Mouse (Mus musculus) lung, embryonic 14.5 days (tissue): ENCODE results near the gene Frs3. TPM values are rescaled to one million over a fixed set of nuclear protein-coding genes. Genes with fewer than 3 reads are reported as not detected.

Experiments
- ATAC-seq: fragments of 200-750 bp; cut with Nextera tagmentation; 2 replicates; pipeline ENCODE4 v1.8.0; 2017; ENCODE audit warnings: mild to moderate bottlenecking, moderate TSS enrichment, moderate library complexity; ENCODE audit not compliant: insufficient read depth
- DNase-seq: peaks from one replicate; pipeline ENCODE4 v3.0.0-alpha.2; 2015
- H3K27ac ChIP-seq: fragments of 300-500 bp; sonication (generic); 2 replicates; pipeline ENCODE4 v1.5.1; 2014; ENCODE audit warnings: low read depth, mild to moderate bottlenecking, moderate library complexity
- H3K27me3 ChIP-seq: fragments of 300-500 bp; sonication (generic); 2 replicates; pipeline ENCODE4 v1.6.1; 2014; ENCODE audit warnings: low read length, control low read depth; ENCODE audit not compliant: insufficient read depth
- H3K36me3 ChIP-seq: fragments of 300-500 bp; sonication (generic); 2 replicates; pipeline ENCODE4 v1.6.1; 2014; ENCODE audit warnings: control low read depth; ENCODE audit not compliant: insufficient read depth
- H3K4me1 ChIP-seq: fragments of 300-500 bp; sonication (generic); 2 replicates; pipeline ENCODE4 v1.6.1; 2014; ENCODE audit warnings: antibody characterized with exemption, control low read depth; ENCODE audit not compliant: insufficient read depth
- H3K4me2 ChIP-seq: fragments of 300-500 bp; sonication (generic); 2 replicates; pipeline ENCODE4 v1.6.1; 2014; ENCODE audit warnings: mild to moderate bottlenecking
- H3K4me3 ChIP-seq: fragments of 300-500 bp; sonication (generic); 2 replicates; pipeline ENCODE4 v1.5.1; 2014; ENCODE audit warnings: low read depth, low read length
- H3K9ac ChIP-seq: fragments of 300-500 bp; sonication (generic); 2 replicates; pipeline ENCODE4 v1.6.1; 2014
- H3K9me3 ChIP-seq: fragments of 300-500 bp; sonication (generic); 2 replicates; pipeline ENCODE4 v1.6.1; 2016; ENCODE audit warnings: low read depth, low read length, control low read depth
- CTCF ChIP-seq: IDR thresholded peaks from 2 replicates; pipeline ENCODE4 v1.5.1; 2016; ENCODE audit warnings: antibody characterized with exemption, low read depth
- WGBS: fragments of 180-500 bp; shearing (Covaris S2); extraction: QIAGEN DNeasy Blood & Tissue Kit; methylation state at CpG from one replicate; pipeline ENCODE4 v1.1.7; 2014; 5-methylcytosine and 5-hydroxymethylcytosine counted together
- polyA plus RNA-seq: library from polyadenylated mRNA; unstranded; fragments of >200 nt; fragmentation: Nextera tagmentation; extraction: Ambion mirVana; gene quantifications from 2 replicates; pipeline ENCODE4 v1.2.1, GENCODE M21; 2014

Gene Frs3
- polyA plus RNA-seq, 1 experiment from 2014 or later = 5.1 TPM

DNA sequence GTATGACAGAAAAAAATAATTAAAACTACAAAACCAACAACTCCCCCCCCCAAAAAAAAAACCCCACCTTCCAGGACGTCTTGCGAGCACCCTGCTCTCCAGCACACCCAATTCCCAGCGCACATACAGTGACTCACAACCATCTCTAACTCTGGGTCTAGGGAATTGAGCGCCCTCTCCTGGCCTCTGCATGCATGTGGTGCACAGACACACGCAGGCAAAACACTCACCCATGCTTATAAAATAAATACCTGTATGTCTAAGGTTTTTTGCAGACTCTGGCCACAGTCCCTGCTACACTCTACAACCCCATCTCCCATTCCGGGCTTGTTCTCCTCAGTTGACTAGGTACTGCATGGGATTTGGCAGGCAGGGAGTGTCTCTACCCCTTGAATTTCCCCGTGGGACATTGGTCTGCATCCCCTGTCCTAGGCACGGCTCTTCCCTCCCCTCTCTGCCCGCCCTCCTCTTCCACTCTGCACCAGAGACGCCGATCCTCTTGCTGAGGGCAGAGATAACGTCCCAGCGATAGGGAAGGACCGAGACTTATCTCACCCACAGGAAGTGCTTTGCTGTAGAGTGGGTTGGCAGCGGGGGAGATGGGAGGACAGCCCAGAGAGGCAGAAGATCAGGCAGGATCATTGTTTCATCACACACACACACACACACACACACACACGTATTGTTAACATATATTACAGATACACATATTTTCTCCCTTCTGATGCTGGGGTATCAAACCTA lies 54.3 kb downstream of the Frs3 start:
- Histone ChIP-seq H3K36me3 (no peaks in the 10 kb centered on the region), H3K4me3 (no peak overlapping the region), H3K9ac (no peak overlapping the region), H3K4me1 (peaks cover 4% of the 10 kb centered on the region; the same call in 1 of the 2 replicates), H3K27me3 (peaks cover 13% of the 10 kb centered on the region; the same call in 1 of the 2 replicates), H3K9me3 (peaks cover 6% of the 10 kb centered on the region; the same call in 1 of the 2 replicates), H3K27ac (no peak overlapping the region), H3K4me2 (no peak overlapping the region)
- DNase-seq (peak; percentile 33), ATAC-seq (no peak)
- peak; percentile 49 for TF ChIP-seq CTCF
- WGBS = 26% methylated on average over 16 of the region's 16 CpGs

DNA sequence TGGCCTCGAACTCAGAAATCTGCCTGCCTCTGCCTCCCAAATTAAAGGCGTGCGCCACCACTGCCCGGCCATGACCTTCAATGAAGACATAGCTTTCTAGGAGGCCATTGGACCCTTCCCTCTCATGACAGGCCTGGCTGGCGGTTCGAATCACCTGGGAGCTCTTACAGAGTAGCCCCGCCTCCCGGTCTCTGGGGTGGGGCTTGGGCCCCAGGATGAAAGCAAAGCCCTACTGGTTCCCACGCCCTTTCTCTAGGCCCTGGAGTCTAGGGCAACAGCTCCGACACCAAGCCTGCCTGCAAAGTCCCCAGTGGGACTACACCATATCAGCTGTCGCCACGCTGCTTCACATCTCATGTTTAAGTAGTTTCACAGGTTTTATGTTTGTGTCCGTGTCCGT lies 55.3 kb downstream of the Frs3 start:
- WGBS = 91% methylated on average over 14 of the region's 14 CpGs
- Histone ChIP-seq H3K27ac (no peak overlapping the region), H3K27me3 (0 out of 2 replicates have a peak, but pooled peaks cover 6% of the 10 kb centered on the region), H3K4me1 (no peaks in the 10 kb centered on the region), H3K9me3 (peaks cover 6% of the 10 kb centered on the region; the same call in 1 of the 2 replicates), H3K9ac (no peak overlapping the region), H3K4me2 (no peak overlapping the region), H3K36me3 (no peaks in the 10 kb centered on the region), H3K4me3 (no peak overlapping the region)
- no peak for TF ChIP-seq CTCF
- ATAC-seq (no peak), DNase-seq (no peak)

DNA sequence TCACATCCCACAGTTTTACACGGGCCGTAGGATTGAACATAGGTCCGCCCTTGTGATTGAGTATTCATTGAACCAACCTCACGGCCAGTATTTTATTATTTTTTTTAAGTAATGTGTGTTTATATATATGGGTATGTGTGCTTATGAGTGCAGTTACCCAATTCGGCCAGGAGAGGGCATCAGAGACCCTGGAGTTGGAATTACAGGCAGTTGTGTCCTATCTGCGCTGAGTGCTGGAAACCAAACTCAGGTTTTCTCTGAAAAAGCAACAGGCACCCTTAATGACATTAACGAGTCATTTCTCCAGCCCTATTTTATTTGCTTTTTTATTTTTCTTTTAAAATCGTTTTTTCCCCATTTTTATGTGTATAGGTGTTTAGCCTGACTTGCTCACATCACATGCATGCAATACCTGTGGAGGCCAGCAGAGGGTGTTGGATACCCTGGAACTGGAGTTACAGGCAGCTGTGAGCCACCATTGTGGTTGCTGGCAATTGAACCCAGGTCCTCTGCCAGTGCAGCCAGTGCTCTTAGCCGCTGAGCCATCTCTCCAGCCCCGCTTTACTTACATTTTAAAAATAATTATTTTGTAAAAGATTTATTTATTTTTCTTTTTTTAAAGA lies 56.0 kb downstream of the Frs3 start:
- WGBS = 89% methylated on average over 10 of the region's 10 CpGs
- Histone ChIP-seq H3K4me1 (no peaks in the 10 kb centered on the region), H3K36me3 (no peaks in the 10 kb centered on the region), H3K4me3 (no peak overlapping the region), H3K27me3 (no peaks in the 10 kb centered on the region), H3K27ac (no peak overlapping the region), H3K9ac (no peak overlapping the region), H3K4me2 (no peak overlapping the region), H3K9me3 (peaks cover 6% of the 10 kb centered on the region; the same call in 1 of the 2 replicates)
- peak; percentile 41 for TF ChIP-seq CTCF
- ATAC-seq = no peak
- peak; percentile 31 for DNase-seq

DNA sequence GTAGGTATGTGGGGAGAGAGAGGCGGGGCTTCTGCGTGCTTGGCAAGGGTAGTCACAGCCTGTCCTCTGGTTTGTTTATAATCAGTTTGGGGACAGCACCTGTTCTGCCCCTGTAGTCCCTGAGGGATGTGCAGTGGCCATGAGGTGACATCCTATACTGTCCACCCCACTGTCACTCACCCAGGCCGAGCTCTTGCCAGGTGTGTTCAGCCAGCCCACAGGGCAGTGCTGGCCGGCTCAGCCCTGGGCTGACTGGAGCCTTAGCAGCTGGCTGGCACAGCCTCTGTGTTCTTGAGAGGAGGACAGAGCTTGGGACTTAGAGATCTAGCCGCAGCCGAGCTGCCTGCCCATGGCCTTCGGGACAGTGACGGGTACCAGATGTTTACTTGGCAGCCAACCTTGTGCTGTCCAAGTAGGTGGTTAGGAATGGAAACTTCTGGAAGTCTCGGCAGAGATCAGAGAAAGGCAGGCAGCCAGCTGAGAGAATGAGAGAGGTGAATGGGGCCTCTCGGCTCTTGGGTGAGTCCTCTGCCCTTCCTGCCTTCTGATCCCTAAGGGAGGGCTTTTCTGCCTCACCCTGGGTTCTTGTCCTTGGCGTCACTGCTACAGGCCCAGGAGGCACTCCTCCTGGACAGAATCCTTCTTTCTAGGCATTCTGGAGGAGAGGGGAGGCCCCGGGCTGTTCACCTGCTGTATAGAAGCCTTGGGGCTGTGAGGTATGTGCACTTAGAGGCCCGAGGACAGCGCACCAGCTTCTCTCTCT lies 60.1 kb downstream of the Frs3 start:
- Histone ChIP-seq H3K27me3 (no peaks in the 10 kb centered on the region), H3K27ac (no peak overlapping the region), H3K4me3 (no peak overlapping the region), H3K9ac (no peak overlapping the region), H3K4me1 (no peaks in the 10 kb centered on the region), H3K4me2 (no peak overlapping the region), H3K9me3 (peaks cover 6% of the 10 kb centered on the region; the same call in 1 of the 2 replicates), H3K36me3 (no peaks in the 10 kb centered on the region)
- ATAC-seq = peak; percentile 88
- peak; percentile 88 for DNase-seq
- 35% methylated on average over 14 of the region's 14 CpGs for WGBS
- TF ChIP-seq CTCF = no peak

DNA sequence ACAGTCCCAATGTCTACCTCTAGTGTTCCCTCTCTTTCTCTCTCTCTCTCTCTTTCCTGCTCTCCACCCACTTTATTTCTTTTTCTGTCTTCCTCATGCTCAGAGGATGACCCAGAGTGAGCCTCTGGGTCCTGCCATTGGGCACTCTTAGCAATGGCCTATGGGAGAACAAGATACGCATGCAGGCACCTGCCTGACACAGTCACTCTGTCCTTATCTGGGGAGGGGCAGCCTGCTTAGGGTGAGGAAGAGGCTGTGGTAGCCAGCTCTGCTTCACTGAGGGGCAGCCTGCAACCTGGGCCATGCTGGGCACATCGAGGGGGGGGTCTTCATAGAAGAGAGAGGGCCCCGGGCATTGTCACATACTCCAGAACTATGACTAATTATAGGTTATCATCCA lies 60.8 kb downstream of the Frs3 start:
- 75% methylated on average over 3 of the region's 3 CpGs for WGBS
- Histone ChIP-seq H3K4me1 (no peaks in the 10 kb centered on the region), H3K9ac (no peak overlapping the region), H3K36me3 (no peaks in the 10 kb centered on the region), H3K27me3 (no peaks in the 10 kb centered on the region), H3K27ac (no peak overlapping the region), H3K4me3 (no peak overlapping the region), H3K4me2 (no peak overlapping the region), H3K9me3 (peaks cover 5% of the 10 kb centered on the region; the same call in 1 of the 2 replicates)
- no peak for DNase-seq
- no peak for ATAC-seq
- TF ChIP-seq CTCF = no peak

DNA sequence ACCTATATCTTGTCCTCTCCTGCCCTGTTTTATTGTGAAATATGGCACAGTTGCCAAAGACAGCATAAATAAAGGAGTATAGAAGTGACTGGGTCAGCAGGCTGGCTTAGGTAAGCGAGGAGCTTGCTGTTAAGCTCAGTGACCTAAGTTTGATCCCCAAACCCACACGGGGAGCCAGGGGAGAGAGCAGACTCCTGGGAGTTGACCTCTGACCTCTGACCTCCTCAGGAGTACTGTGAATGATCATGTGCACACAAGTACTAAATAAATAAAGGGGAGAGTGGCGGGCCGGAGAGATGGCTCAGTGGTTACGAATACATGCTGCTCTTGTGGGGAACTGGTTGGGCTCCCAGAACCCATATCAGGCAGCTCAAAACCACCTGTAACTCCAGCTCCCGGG lies 61.3 kb downstream of the Frs3 start:
- 0 out of 2 replicates have a peak, but pooled peaks cover under 1% of the 10 kb centered on the region for H3K9me3 ChIP-seq
- H3K9ac ChIP-seq = no peak overlapping the region
- no peak for TF ChIP-seq CTCF
- H3K4me1 ChIP-seq = no peaks in the 10 kb centered on the region
- H3K4me2 ChIP-seq = no peak overlapping the region
- H3K36me3 ChIP-seq = no peaks in the 10 kb centered on the region
- no peaks in the 10 kb centered on the region for H3K27me3 ChIP-seq
- no peak for DNase-seq
- H3K27ac ChIP-seq = no peak overlapping the region
- ATAC-seq = no peak
- 51% methylated on average over 6 of the region's 6 CpGs for WGBS
- H3K4me3 ChIP-seq = no peak overlapping the region

DNA sequence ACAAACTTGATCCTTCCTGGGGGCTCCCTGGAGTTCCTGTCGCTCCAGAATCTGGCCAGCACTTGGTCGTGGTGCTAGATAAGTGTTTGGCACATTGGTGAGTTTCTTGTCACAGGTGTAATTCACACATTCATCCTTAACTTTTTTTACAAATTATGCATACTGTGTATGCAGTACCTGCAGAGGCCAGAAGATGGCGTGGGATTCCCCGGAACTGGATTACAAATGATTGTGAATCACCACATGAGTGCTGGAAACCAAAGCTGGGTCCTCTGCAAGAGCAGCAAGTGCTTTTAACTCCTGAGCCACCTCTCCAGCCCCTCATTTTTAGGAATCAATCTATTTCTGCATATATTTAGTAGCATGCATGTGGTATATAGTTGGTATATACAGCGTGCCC lies 63.0 kb downstream of the Frs3 start:
- no peak overlapping the region for H3K4me2 ChIP-seq
- H3K4me3 ChIP-seq = no peak overlapping the region
- 69% methylated on average over 5 of the region's 5 CpGs for WGBS
- peak; percentile 31 for TF ChIP-seq CTCF
- H3K9me3 ChIP-seq = no peaks in the 10 kb centered on the region
- no peaks in the 10 kb centered on the region for H3K27me3 ChIP-seq
- no peaks in the 10 kb centered on the region for H3K36me3 ChIP-seq
- ATAC-seq (no peak), DNase-seq (no peak)
- no peak overlapping the region for H3K27ac ChIP-seq
- H3K9ac ChIP-seq = no peak overlapping the region
- H3K4me1 ChIP-seq = no peaks in the 10 kb centered on the region
